7 mouse cellular contexts compared by ENCODE assay signal in genomic region chr10:81495616-81496263, GRCm38 (mm10). TPM values are rescaled to one million over a fixed set of nuclear protein-coding genes. Genes with fewer than 3 reads are reported as not detected.
DNase-seq lines count a peak whose midpoint lies in the region; ATAC-seq and TF ChIP-seq lines count a peak whose summit lies in the region.

No protein-coding gene starts in this region.

- DNase-seq in kidney, postnatal 14 days, result no peak
- DNase-seq in Patski (ENCODE audit: low read depth, low spot score), result no peak
- no peak for DNase-seq in forebrain, embryonic 10.5 days (ENCODE audit: extremely low spot score, low spot score)
- no peak for DNase-seq in spleen, postnatal 4 days (ENCODE audit: low spot score in 2 of 2)
- no peak for DNase-seq in left cerebral cortex, adult 8-10 months (ENCODE audit: low spot score in 2 of 2)

- H3K9ac ChIP-seq in kidney, embryonic 16.5 days (replicated peaks; ENCODE audit: low read length), result peak overlapping the region; percentile 93
- H3K9ac ChIP-seq in liver, embryonic 12.5 days, result peak overlapping the region; percentile 80

- ATAC-seq in kidney, embryonic 16.5 days (ENCODE audit: low FRiP score, low TSS enrichment), result peak; percentile 29
- peak; percentile 3 for ATAC-seq in Patski
- ATAC-seq in liver, embryonic 12.5 days, result peak; percentile 21

- peak overlapping the region; percentile 83 for H3K4me3 ChIP-seq in kidney, embryonic 16.5 days (ENCODE audit: low read length)
- peak overlapping the region; percentile 71 for H3K4me3 ChIP-seq in forebrain, embryonic 10.5 days
- peak overlapping the region; percentile 73 for H3K4me3 ChIP-seq in liver, embryonic 12.5 days

- no peak overlapping the region for H3K27ac ChIP-seq in kidney, embryonic 16.5 days (ENCODE audit: low read length)
- peak overlapping the region; percentile 89 for H3K27ac ChIP-seq in forebrain, embryonic 10.5 days
- H3K27ac ChIP-seq in liver, embryonic 12.5 days, result peak overlapping the region; percentile 77

- peak overlapping the region; percentile 95 for H3K4me2 ChIP-seq in kidney, embryonic 16.5 days (replicated peaks; ENCODE audit: low read depth, low read length)
- H3K4me2 ChIP-seq in liver, embryonic 12.5 days, result peak overlapping the region; percentile 96

- in situ Hi-C loops in Patski (cut with MboI; ENCODE audit: low pct_unique_long_range_greater_than_20kb), result no loop called here

- POLR2A ChIA-PET in Patski (lab: Charles Lee), result interaction anchor here (0.6 to 1.6 kb wide), 3 partner anchors 29 to 68 kb away, joined by 3 to 6 read pairs (median 3); partner anchors contain the start of gene Gna11

- H3K36me3 ChIP-seq in kidney, embryonic 16.5 days (ENCODE audit: insufficient read depth, low read length), result peaks cover 20% of the 10 kb centered on the region
- H3K36me3 ChIP-seq in forebrain, embryonic 10.5 days (replicated peaks), result peaks cover 35% of the 10 kb centered on the region
- H3K36me3 ChIP-seq in liver, embryonic 12.5 days, result peaks cover 40% of the 10 kb centered on the region

- H3K4me1 ChIP-seq in kidney, embryonic 16.5 days (ENCODE audit: insufficient read depth, low read length), result peaks cover 16% of the 10 kb centered on the region
- H3K4me1 ChIP-seq in forebrain, embryonic 10.5 days, result peaks cover 48% of the 10 kb centered on the region
- H3K4me1 ChIP-seq in liver, embryonic 12.5 days, result peaks cover 59% of the 10 kb centered on the region

- no peaks in the 10 kb centered on the region for H3K27me3 ChIP-seq in kidney, embryonic 16.5 days (ENCODE audit: insufficient read depth, low read length)
- H3K27me3 ChIP-seq in Patski, result no peaks in the 10 kb centered on the region
- no peaks in the 10 kb centered on the region for H3K27me3 ChIP-seq in forebrain, embryonic 10.5 days (ENCODE audit: poor library complexity, severe bottlenecking)
- no peaks in the 10 kb centered on the region for H3K27me3 ChIP-seq in liver, embryonic 12.5 days (replicated peaks)

- TF ChIP-seq CTCF in Patski (IDR thresholded peaks at IDR 0.05), result no peak

- no peaks in the 10 kb centered on the region for H3K9me3 ChIP-seq in kidney, embryonic 16.5 days (ENCODE audit: low read length)
- no peaks in the 10 kb centered on the region for H3K9me3 ChIP-seq in forebrain, embryonic 10.5 days
- H3K9me3 ChIP-seq in liver, embryonic 12.5 days (replicated peaks), result no peaks in the 10 kb centered on the region

- under 1% methylated on average over 41 of the region's 41 CpGs for WGBS in kidney, embryonic 16.5 days
- 2% methylated on average over 41 of the region's 41 CpGs for WGBS in forebrain, embryonic 10.5 days
- WGBS in liver, embryonic 12.5 days (ENCODE audit: insufficient replicate concordance), result under 1% methylated on average over 41 of the region's 41 CpGs

- CTCF ChIA-PET in Patski (lab: Charles Lee), result interaction anchor here (1.4 to 1.7 kb wide), 2 partner anchors 11 to 55 kb away, joined by 6 to 11 read pairs; no protein-coding TSS in a partner anchor

RNA-seq across cellular contexts. Expression of gene Ncln, which starts 0.5 kb away (rescaled TPM):
- polyA plus RNA-seq in kidney, embryonic 16.5 days (2015; fragmentation: Nextera tagmentation; extraction: Ambion mirVana), result 107 and 112 TPM in 2 replicates
- 104 TPM for polyA plus RNA-seq in Patski (2021)
- 88.2 and 90.4 TPM in 2 replicates for polyA plus RNA-seq in forebrain, embryonic 10.5 days (2016; fragmentation: Nextera tagmentation; extraction: Ambion mirVana)
- 59.9 and 62.7 TPM in 2 replicates for polyA plus RNA-seq in liver, embryonic 12.5 days (2016; fragmentation: Nextera tagmentation; extraction: Ambion mirVana)
- 10 to 100 TPM; 70.9 to 91.6 (median 73.7) TPM for total RNA-seq in left cerebral cortex, adult 8-10 months (2022)

RNA-seq across cellular contexts. Expression of gene S1pr4, which starts 4.2 kb away (rescaled TPM):
- polyA plus RNA-seq in kidney, embryonic 16.5 days (2015; fragmentation: Nextera tagmentation; extraction: Ambion mirVana), result 1.5 and 1.7 TPM in 2 replicates
- 0.03 TPM for polyA plus RNA-seq in Patski (2021)
- polyA plus RNA-seq in forebrain, embryonic 10.5 days (2016; fragmentation: Nextera tagmentation; extraction: Ambion mirVana), result 0.32 and 0.33 TPM in 2 replicates
- 3.1 and 3.3 TPM in 2 replicates for polyA plus RNA-seq in liver, embryonic 12.5 days (2016; fragmentation: Nextera tagmentation; extraction: Ambion mirVana)
- 1 to 10 TPM in 2 of 4 experiments, under 1 TPM in 2; 0.41 to 1.2 (median 0.89) TPM for total RNA-seq in left cerebral cortex, adult 8-10 months (2022)

RNA-seq across cellular contexts. Expression of gene Celf5, which starts 13.2 kb away (rescaled TPM):
- polyA plus RNA-seq in kidney, embryonic 16.5 days (2015; fragmentation: Nextera tagmentation; extraction: Ambion mirVana), result 0.29 and 0.67 TPM in 2 replicates
- polyA plus RNA-seq in Patski (2021), result 0.99 TPM
- polyA plus RNA-seq in forebrain, embryonic 10.5 days (2016; fragmentation: Nextera tagmentation; extraction: Ambion mirVana), result 3.1 and 5.6 TPM in 2 replicates
- 0.05 and 0.06 TPM in 2 replicates for polyA plus RNA-seq in liver, embryonic 12.5 days (2016; fragmentation: Nextera tagmentation; extraction: Ambion mirVana)
- total RNA-seq in left cerebral cortex, adult 8-10 months (2022), result 100 to 1,000 TPM; 229 to 265 (median 242) TPM

RNA-seq across cellular contexts. Expression of gene Gna15, which starts 28.3 kb away (rescaled TPM):
- polyA plus RNA-seq in kidney, embryonic 16.5 days (2015; fragmentation: Nextera tagmentation; extraction: Ambion mirVana), result 0.70 and 0.98 TPM in 2 replicates
- polyA plus RNA-seq in Patski (2021), result not detected
- 0.84 and 1.1 TPM in 2 replicates for polyA plus RNA-seq in forebrain, embryonic 10.5 days (2016; fragmentation: Nextera tagmentation; extraction: Ambion mirVana)
- polyA plus RNA-seq in liver, embryonic 12.5 days (2016; fragmentation: Nextera tagmentation; extraction: Ambion mirVana), result 7.0 and 7.3 TPM in 2 replicates
- 1 to 10 TPM; 3.4 to 6.1 (median 5.3) TPM for total RNA-seq in left cerebral cortex, adult 8-10 months (2022)

RNA-seq across cellular contexts. Expression of gene Nfic, which starts 40.3 kb away (rescaled TPM):
- 87.8 and 92.0 TPM in 2 replicates for polyA plus RNA-seq in kidney, embryonic 16.5 days (2015; fragmentation: Nextera tagmentation; extraction: Ambion mirVana)
- 41.8 TPM for polyA plus RNA-seq in Patski (2021)
- polyA plus RNA-seq in forebrain, embryonic 10.5 days (2016; fragmentation: Nextera tagmentation; extraction: Ambion mirVana), result 7.3 and 8.6 TPM in 2 replicates
- polyA plus RNA-seq in liver, embryonic 12.5 days (2016; fragmentation: Nextera tagmentation; extraction: Ambion mirVana), result 10.1 and 10.2 TPM in 2 replicates
- 10 to 100 TPM; 83.3 to 98.1 (median 85.4) TPM for total RNA-seq in left cerebral cortex, adult 8-10 months (2022)
